Mouse (Mus musculus) sigmoid colon, adult 10 weeks (tissue): ENCODE results near the gene Olfr739. TPM values are rescaled to one million over a fixed set of nuclear protein-coding genes. Genes with fewer than 3 reads are reported as not detected.

Experiments used
- polyA plus RNA-seq: library from polyadenylated mRNA; stranded (reverse); fragments of 350-450 nt; fragmentation: Illumina TruSeq; extraction: RNeasy Lipid Tissue Mini Kit (QIAGEN cat#74804); gene quantifications from one replicate; pipeline ENCODE4 v1.2.3, GENCODE M21; 2014; ENCODE audit warnings: low read depth, low replicate concordance

Gene Olfr739
- polyA plus RNA-seq: not detected

GRCm38 (mm10) chr14:50418326-50418725, at the start of gene Olfr739:
Gene Olfr739, plus strand, starts transcription at chr14:50418626.

GRCm38 (mm10) chr14:50380863-50381262, 37.6 kb upstream of the Olfr739 start, which contains the start of gene Olfr736:
Gene Olfr736, plus strand, starts transcription at chr14:50381163.

GRCm38 (mm10) chr14:50407268-50407667, 11.2 kb upstream of the Olfr739 start, which contains the start of gene Olfr738:
Gene Olfr738, plus strand, starts transcription at chr14:50407568.

GRCm38 (mm10) chr14:50445245-50445644, 26.8 kb downstream of the Olfr739 start, which contains the start of gene Olfr740:
Gene Olfr740, plus strand, starts transcription at chr14:50445545.

GRCm38 (mm10) chr14:50472438-50472837, 54.0 kb downstream of the Olfr739 start, which contains the start of gene Olfr741:
Gene Olfr741, plus strand, starts transcription at chr14:50472738.

Other genes starting within 250 kb of the Olfr739 start
- not detected for gene Olfr730, start 230.4 kb upstream of the Olfr739 start, polyA plus RNA-seq
- not detected for gene Olfr731, start 176.8 kb upstream of the Olfr739 start, polyA plus RNA-seq
- not detected for gene Olfr732, start 134.4 kb upstream of the Olfr739 start, polyA plus RNA-seq
- gene Olfr733, start 117.1 kb upstream of the Olfr739 start, polyA plus RNA-seq: not detected
- gene Olfr734, start 91.9 kb upstream of the Olfr739 start, polyA plus RNA-seq: not detected
- gene Olfr735, start 69.8 kb upstream of the Olfr739 start, polyA plus RNA-seq: not detected
- gene Tlr11, start 60.7 kb upstream of the Olfr739 start, polyA plus RNA-seq: 1.4 TPM
- gene Olfr736, start 37.5 kb upstream of the Olfr739 start, polyA plus RNA-seq: not detected
- gene Olfr738, start 11.1 kb upstream of the Olfr739 start, polyA plus RNA-seq: not detected
- not detected for gene Olfr740, start 26.9 kb downstream of the Olfr739 start, polyA plus RNA-seq
- not detected for gene Olfr741, start 54.1 kb downstream of the Olfr739 start, polyA plus RNA-seq
- gene Olfr742, start 85.0 kb downstream of the Olfr739 start, polyA plus RNA-seq: not detected
- not detected for gene Olfr743, start 103.2 kb downstream of the Olfr739 start, polyA plus RNA-seq
- gene Olfr744, start 196.3 kb downstream of the Olfr739 start, polyA plus RNA-seq: not detected
- gene Olfr745, start 220.8 kb downstream of the Olfr739 start, polyA plus RNA-seq: not detected
- not detected for gene Olfr746, start 228.5 kb downstream of the Olfr739 start, polyA plus RNA-seq